Mouse (Mus musculus): ENCODE data around the gene Kcna2. TPM values are rescaled to one million over a fixed set of nuclear protein-coding genes. Genes with fewer than 3 reads are reported as not detected.

Gene Kcna2
- under 1 TPM; 0.18 to 0.29 TPM for total RNA-seq (2023)

GRCm38 (mm10) chr3:107100811-107101455 lies at the start of gene Kcna2:
Gene Kcna2 (plus strand): TSS chr3:107101146.

Other genes with a start within 250 kb of the Kcna2 start
- gene Kcna3, start 65.0 kb upstream of the Kcna2 start, total RNA-seq (2023) = 10 to 100 TPM; 50.1 to 53.5 TPM
- gene Kcna10, start 81.9 kb downstream of the Kcna2 start, total RNA-seq (2023) = not detected
- gene Cym, start 120.6 kb downstream of the Kcna2 start, total RNA-seq (2023) = not detected
- gene A630076J17Rik, start 129.5 kb downstream of the Kcna2 start, total RNA-seq (2023) = not detected
- gene Prok1, start 138.6 kb downstream of the Kcna2 start, total RNA-seq (2023) = not detected
- 10 to 100 TPM; 46.0 to 48.8 TPM for gene Lamtor5, start 177.7 kb downstream of the Kcna2 start, total RNA-seq (2023)
- gene Slc16a4, start 190.1 kb downstream of the Kcna2 start, total RNA-seq (2023) = 1 to 10 TPM; 1.1 to 1.3 TPM
- 10 to 100 TPM; 69.7 to 71.6 TPM for gene Rbm15, start 232.5 kb downstream of the Kcna2 start, total RNA-seq (2023)

Measured in B cell, adult 67 days (primary cell).